In genomic region chr11:101562391-101562790, GRCm38 (mm10) we compare ENCODE assay signal across 9 mouse cellular contexts. TPM values are rescaled to one million over a fixed set of nuclear protein-coding genes. Genes with fewer than 3 reads are reported as not detected.
DNase-seq lines count a peak whose midpoint lies in the region; ATAC-seq and TF ChIP-seq lines count a peak whose summit lies in the region.
"Had no signal": no experiment of that assay in that cellular context is flagged by ENCODE, and none has a peak within 500 bp of the region (broad histone marks: within the 10 kb centered on the region; RNA-seq: fewer than 3 reads in every experiment).

No protein-coding gene starts in this region.

- no peaks in the 10 kb centered on the region for H3K27me3 ChIP-seq in liver, adult 2 months (ENCODE audit: control insufficient read depth, insufficient read depth, low read length)
- no peaks in the 10 kb centered on the region for H3K27me3 ChIP-seq in liver, embryonic 12.5 days (replicated peaks)
- H3K27me3 ChIP-seq in liver, embryonic 16.5 days (ENCODE audit: control insufficient read depth, insufficient read depth, low read depth, low read length) = no peaks in the 10 kb centered on the region

- H3K9me3 ChIP-seq in liver, embryonic 12.5 days (replicated peaks) = no peaks in the 10 kb centered on the region
- no peaks in the 10 kb centered on the region for H3K9me3 ChIP-seq in liver, embryonic 16.5 days (replicated peaks; ENCODE audit: control insufficient read depth, low read length)

- peak; percentile 58; the same call in 1 of the 2 replicates for TF ChIP-seq CTCF in liver, adult 2 months (IDR thresholded peaks at IDR 0.05; ENCODE audit: low read depth, low read length)

- no peak overlapping the region for H3K9ac ChIP-seq in liver, adult 2 months (ENCODE audit: low read depth, low read length)
- H3K9ac ChIP-seq in liver, embryonic 12.5 days = no peak overlapping the region
- no peak overlapping the region for H3K9ac ChIP-seq in liver, embryonic 16.5 days (ENCODE audit: low read depth, low read length)

- H3K36me3 ChIP-seq in liver, adult 2 months (ENCODE audit: control insufficient read depth, insufficient read depth, low read length) = peaks cover 80% of the 10 kb centered on the region
- H3K36me3 ChIP-seq in liver, embryonic 12.5 days = peaks cover 94% of the 10 kb centered on the region
- H3K36me3 ChIP-seq in liver, embryonic 16.5 days (ENCODE audit: control insufficient read depth, insufficient read depth) = peaks cover 63% of the 10 kb centered on the region

- WGBS in liver, adult 2 months = 18% methylated on average over 5 of the region's 5 CpGs
- WGBS in liver, embryonic 12.5 days (ENCODE audit: insufficient replicate concordance) = 20% methylated on average over 5 of the region's 5 CpGs
- WGBS in liver, embryonic 16.5 days (ENCODE audit: insufficient replicate concordance) = 16% methylated on average over 5 of the region's 5 CpGs

- H3K4me3 ChIP-seq in liver, adult 2 months (ENCODE audit: insufficient read depth, low read depth, low read length) = no peak overlapping the region
- no peak overlapping the region for H3K4me3 ChIP-seq in liver, embryonic 12.5 days
- H3K4me3 ChIP-seq in liver, embryonic 16.5 days (ENCODE audit: low read depth, low read length) = no peak overlapping the region

- no peak for TF ChIP-seq POLR2A in liver, adult 2 months (IDR thresholded peaks at IDR 0.05; ENCODE audit: extremely low read depth, insufficient read depth, low read length)

- H3K79me2 ChIP-seq in liver, adult 2 months (ENCODE audit: control insufficient read depth, insufficient read depth, low read length) = peaks cover 6% of the 10 kb centered on the region; the same call in 1 of the 2 replicates

- peak; percentile 70 for DNase-seq in liver, adult 2 months (ENCODE audit: extremely low read depth, low read depth, low spot score)
- peak; percentile 72 for DNase-seq in MN1 (ENCODE audit: low spot score)
- DNase-seq in c-Kit-positive CD71-positive TER-119-positive erythroid progenitor cells, embryonic 14.5 days (ENCODE audit: low spot score) = peak; percentile 66
- peak; percentile 43 for DNase-seq in right cerebral cortex, postnatal 4 days

- peaks cover 9% of the 10 kb centered on the region for H3K4me1 ChIP-seq in liver, adult 2 months (ENCODE audit: control insufficient read depth, insufficient read depth, low read length)
- peaks cover 7% of the 10 kb centered on the region; the same call in 1 of the 2 replicates for H3K4me1 ChIP-seq in liver, embryonic 12.5 days
- H3K4me1 ChIP-seq in liver, embryonic 16.5 days (ENCODE audit: control insufficient read depth, low read depth, low read length) = peaks cover 2% of the 10 kb centered on the region; the same call in 1 of the 2 replicates

- no peak overlapping the region for H3K27ac ChIP-seq in liver, adult 2 months (replicated peaks; ENCODE audit: insufficient read depth, low read depth, low read length)
- H3K27ac ChIP-seq in liver, embryonic 12.5 days = no peak overlapping the region
- H3K27ac ChIP-seq in liver, embryonic 16.5 days (ENCODE audit: low read length) = no peak overlapping the region

- no peak for ATAC-seq in liver, embryonic 12.5 days
- peak; percentile 59 to 62 for ATAC-seq in hematopoietic stem cell, adult 5-6 weeks (replicated peaks in 1 of 2; ENCODE audit: insufficient read depth in 1 of 2, low FRiP score in 2 of 2, low TSS enrichment in 1 of 2, low read depth in 1 of 2, poor library complexity in 2 of 2, severe bottlenecking in 2 of 2)
- 0 out of 2 replicates have a peak, but pooled peaks have one; percentile 30 for ATAC-seq in liver, embryonic 16.5 days (ENCODE audit: low read depth)

- no peak overlapping the region for H3K4me2 ChIP-seq in liver, embryonic 12.5 days
- no peak overlapping the region for H3K4me2 ChIP-seq in liver, embryonic 16.5 days (ENCODE audit: low read depth, low read length)

RNA-seq across cellular contexts. Expression of gene Nbr1, which starts 10.4 kb away (rescaled TPM):
- total RNA-seq in liver, adult 2 months (2014; rRNA removed) = 211 and 222 TPM in 2 replicates
- polyA plus RNA-seq in liver, adult 2 months (2012; rRNA removed) = 114 and 141 TPM in 2 replicates
- polyA plus RNA-seq in liver, embryonic 12.5 days (2016; fragmentation: Nextera tagmentation; extraction: Ambion mirVana) = 45.1 and 47.9 TPM in 2 replicates
- total RNA-seq in hematopoietic stem cell, adult 5-6 weeks (2017) = 85.9 and 90.5 TPM in 2 replicates
- 46.9 and 52.5 TPM in 2 replicates for polyA plus RNA-seq in liver, embryonic 16.5 days (2015; fragmentation: Nextera tagmentation; extraction: Ambion mirVana)

RNA-seq across cellular contexts. Expression of gene Brca1, which starts 10.6 kb away (rescaled TPM):
- total RNA-seq in liver, adult 2 months (2014; rRNA removed) = 3.3 and 4.2 TPM in 2 replicates
- 0.18 and 0.22 TPM in 2 replicates for polyA plus RNA-seq in liver, adult 2 months (2012; rRNA removed)
- polyA plus RNA-seq in liver, embryonic 12.5 days (2016; fragmentation: Nextera tagmentation; extraction: Ambion mirVana) = 17.2 and 17.4 TPM in 2 replicates
- 38.6 and 42.1 TPM in 2 replicates for total RNA-seq in hematopoietic stem cell, adult 5-6 weeks (2017)
- polyA plus RNA-seq in liver, embryonic 16.5 days (2015; fragmentation: Nextera tagmentation; extraction: Ambion mirVana) = 10.5 and 11.3 TPM in 2 replicates

RNA-seq across cellular contexts. Expression of gene Tmem106a, which starts 19.7 kb away (rescaled TPM):
- 6.4 and 7.7 TPM in 2 replicates for total RNA-seq in liver, adult 2 months (2014; rRNA removed)
- 15.2 and 23.1 TPM in 2 replicates for polyA plus RNA-seq in liver, adult 2 months (2012; rRNA removed)
- polyA plus RNA-seq in liver, embryonic 12.5 days (2016; fragmentation: Nextera tagmentation; extraction: Ambion mirVana) = 5.0 and 5.3 TPM in 2 replicates
- total RNA-seq in hematopoietic stem cell, adult 5-6 weeks (2017) = 2.6 and 3.9 TPM in 2 replicates
- polyA plus RNA-seq in liver, embryonic 16.5 days (2015; fragmentation: Nextera tagmentation; extraction: Ambion mirVana) = 7.4 and 8.0 TPM in 2 replicates

RNA-seq across cellular contexts. Expression of gene Gm11634, which starts 36.7 kb away (rescaled TPM):
- not detected in 2 replicates for total RNA-seq in liver, adult 2 months (2014; rRNA removed)
- not detected in 2 replicates for polyA plus RNA-seq in liver, adult 2 months (2012; rRNA removed)
- not detected in 2 replicates for polyA plus RNA-seq in liver, embryonic 12.5 days (2016; fragmentation: Nextera tagmentation; extraction: Ambion mirVana)
- total RNA-seq in hematopoietic stem cell, adult 5-6 weeks (2017) = not detected in 2 replicates
- 0.15 TPM in 1 of 2 replicates, not detected in the other for polyA plus RNA-seq in liver, embryonic 16.5 days (2015; fragmentation: Nextera tagmentation; extraction: Ambion mirVana)
- polyA plus RNA-seq: heart, embryonic 16.5 days; stomach, embryonic 14.5 days had no signal
